Mouse (Mus musculus) right cerebral cortex, postnatal 25 days (tissue): Measurements from ENCODE around the gene Ccdc96.

Experiments
- DNase-seq: peaks from one replicate; pipeline ENCODE4 v3.0.0; 2022

Ccdc96 gene

GRCm38 (mm10) chr5:36484171-36484990, at the start of gene Ccdc96, which contains the start of gene Tada2b:
Gene Ccdc96, plus strand, starts transcription at chr5:36484588.
Gene Tada2b, minus strand, starts transcription at chr5:36484285.
- peak; percentile 99 for DNase-seq

DNA sequence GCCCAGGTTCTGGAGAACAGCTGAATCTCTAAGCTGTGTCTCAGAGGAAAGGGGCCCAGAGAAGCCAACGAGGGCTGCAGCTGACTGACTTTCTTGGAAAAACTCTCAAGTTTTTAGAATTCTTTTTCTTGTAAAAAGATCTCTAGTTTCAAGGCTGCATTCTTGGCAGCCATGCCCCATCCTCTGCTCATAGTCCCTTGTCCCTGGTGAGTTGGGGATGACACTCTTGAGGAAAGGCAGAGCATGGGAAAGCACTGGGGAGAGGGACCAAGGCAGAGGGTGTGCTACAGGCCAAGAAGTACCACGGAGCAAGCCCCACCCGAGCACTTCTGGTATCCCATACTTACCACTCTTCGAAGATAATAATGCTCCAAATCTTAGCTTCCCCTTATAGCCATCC, 47.5 kb upstream of the Ccdc96 start:
- DNase-seq, result no peak

DNA sequence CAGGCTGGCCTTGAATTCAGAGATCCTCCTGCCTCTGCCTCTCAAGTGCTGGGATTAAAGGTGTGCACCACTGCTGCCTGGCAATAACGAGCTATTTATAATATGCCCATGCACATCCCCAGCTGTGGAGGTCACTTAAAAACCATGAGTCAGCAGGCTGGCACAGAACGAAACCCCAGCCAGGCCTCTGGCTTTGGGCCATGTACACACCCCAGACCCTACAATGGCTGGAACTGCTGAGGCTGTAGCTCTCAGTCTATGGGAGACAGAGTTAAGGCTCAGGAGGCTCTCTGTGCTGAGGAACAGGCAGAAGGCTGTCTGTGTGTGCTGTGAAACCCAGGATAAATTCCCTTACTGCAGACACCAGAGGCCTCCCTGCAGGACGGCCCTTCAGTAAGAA, 43.6 kb upstream of the Ccdc96 start:
- no peak for DNase-seq

DNA sequence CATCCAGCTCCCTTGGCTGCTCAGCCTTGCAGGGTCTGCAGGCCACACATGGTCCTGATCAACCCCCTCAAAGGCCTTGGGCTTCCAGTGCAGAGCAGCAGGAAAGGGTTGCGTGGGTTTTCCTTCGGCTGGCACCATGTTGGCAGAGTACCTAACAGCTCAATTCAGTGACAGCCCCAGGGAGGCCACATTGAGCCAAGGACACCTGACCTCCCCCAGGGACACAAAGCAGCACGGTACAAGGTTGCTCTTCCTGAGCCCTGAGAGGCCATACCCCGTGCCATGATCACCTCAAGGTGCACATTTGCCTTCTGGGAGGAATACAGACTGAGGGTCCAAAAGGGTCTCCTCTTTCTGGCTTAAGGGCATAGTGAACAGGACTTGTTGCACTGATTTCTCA, 39.8 kb upstream of the Ccdc96 start:
- no peak for DNase-seq

DNA sequence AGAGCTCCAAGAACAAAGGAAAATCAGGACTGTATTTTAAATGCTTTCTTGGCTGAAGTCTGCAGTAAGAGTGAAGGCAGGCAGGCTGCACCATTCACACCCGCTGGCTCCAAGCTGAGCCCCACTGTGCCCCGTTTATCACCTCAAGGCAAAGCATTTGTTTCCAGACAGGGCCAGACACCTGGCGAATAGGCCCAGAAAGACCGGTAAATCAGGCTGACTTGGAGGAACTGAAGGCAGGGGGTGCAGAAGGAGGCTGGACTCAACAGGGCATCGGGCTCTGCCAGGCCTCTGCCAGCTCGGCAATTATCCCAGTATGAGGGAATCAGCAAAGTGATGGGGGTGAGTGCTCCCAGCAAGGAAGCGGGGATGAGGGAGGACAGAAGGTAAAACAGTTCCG, 39.4 kb upstream of the Ccdc96 start:
- no peak for DNase-seq

- no peak for DNase-seq
Observed at GRCm38 (mm10) chr5:36446166-36446890, 38.1 kb upstream of the Ccdc96 start.

DNA sequence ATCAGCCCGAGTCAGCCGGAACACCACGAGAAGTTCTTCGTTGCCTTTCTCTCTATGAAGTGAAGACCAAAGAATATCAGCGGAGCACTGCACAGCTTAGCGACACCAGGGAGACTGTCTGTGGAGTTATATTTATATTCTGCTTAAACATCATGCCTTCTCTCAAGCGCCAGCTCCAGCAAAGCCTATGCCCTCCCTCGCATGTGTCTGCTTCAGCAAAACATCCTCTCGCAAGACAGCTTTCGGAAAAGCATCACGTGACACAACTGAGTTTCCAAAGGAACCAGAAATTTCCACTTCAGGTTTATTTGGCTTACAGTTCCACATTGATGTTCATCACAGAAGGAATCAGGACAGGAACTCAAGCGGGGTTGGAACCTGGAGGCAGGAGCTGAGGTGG, 36.5 kb upstream of the Ccdc96 start:
- no peak for DNase-seq

DNA sequence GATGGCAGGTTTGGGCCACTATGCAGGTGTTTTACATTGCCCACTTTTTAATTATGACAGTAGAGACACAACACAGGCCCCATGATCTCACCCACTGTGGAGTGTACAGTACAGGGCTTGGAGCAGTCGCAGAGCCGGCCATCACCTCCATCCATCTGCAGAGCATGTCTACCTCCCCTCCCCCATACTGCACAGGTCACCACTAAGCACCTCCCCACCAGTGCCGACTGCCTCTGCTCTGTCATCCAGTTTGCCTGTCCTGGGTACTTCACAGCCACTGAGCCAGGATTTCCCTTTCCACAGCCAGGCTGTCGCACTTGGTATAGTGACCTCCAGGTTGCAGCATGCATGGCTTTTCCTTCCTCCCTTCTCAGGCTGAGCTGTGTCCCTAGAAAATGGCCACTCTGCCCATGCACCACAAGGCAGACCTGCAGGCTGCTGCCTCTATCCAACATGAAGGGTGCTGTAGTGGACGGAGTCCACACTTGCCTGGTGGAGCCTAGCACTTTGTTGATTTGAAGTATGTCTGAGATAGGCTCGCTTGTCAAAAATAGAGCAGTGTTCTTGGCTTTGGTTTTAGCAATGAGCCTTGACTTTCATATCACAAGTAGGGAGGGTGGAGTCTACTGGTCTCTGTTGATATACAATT, 34.6 kb upstream of the Ccdc96 start:
- no peak for DNase-seq

GRCm38 (mm10) chr5:36451119-36451518, 33.3 kb upstream of the Ccdc96 start:
- no peak for DNase-seq

- DNase-seq, result no peak
Observed at GRCm38 (mm10) chr5:36451872-36452389, 32.5 kb upstream of the Ccdc96 start.

GRCm38 (mm10) chr5:36452821-36453220, 31.6 kb upstream of the Ccdc96 start:
- no peak for DNase-seq

- DNase-seq, result no peak
Observed at GRCm38 (mm10) chr5:36457706-36458105, 26.7 kb upstream of the Ccdc96 start.

DNA sequence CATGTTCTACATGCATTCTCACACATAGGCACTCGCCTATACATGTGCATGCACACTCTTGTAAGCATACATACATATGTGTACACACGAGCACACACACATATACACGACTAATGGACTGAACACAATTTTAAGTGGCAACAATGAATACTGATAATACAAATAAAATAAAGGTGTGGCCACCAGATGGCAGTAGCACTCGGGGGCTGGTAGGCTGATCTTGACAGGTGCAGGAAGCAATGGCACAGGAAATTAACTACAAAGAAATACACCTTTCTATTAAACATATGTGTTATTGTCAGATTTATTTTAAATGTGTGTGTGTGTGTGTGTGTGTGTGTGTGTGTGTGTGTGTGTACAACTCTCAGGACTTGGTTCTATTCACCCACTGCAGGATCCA, 25.5 kb upstream of the Ccdc96 start:
- DNase-seq, result no peak

DNA sequence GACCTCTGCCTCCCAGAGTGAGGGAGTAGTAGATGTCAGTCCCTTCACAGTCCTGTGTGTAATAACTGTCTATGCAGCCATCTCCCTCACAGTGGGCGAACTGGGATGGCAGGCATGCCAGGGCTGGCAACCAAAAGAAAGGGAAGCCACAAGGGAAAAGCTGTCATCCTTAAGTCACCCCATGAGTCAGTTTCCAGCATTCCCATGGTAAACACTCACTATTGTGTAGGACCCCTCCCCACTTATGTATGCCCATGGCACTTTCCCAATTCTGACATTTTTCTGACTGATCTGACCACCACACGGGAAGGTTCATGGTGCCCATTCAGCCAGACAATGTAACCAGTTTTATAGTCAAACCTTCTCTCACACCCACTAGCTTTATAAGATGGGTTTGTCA, 23.7 kb upstream of the Ccdc96 start:
- DNase-seq, result no peak

DNA sequence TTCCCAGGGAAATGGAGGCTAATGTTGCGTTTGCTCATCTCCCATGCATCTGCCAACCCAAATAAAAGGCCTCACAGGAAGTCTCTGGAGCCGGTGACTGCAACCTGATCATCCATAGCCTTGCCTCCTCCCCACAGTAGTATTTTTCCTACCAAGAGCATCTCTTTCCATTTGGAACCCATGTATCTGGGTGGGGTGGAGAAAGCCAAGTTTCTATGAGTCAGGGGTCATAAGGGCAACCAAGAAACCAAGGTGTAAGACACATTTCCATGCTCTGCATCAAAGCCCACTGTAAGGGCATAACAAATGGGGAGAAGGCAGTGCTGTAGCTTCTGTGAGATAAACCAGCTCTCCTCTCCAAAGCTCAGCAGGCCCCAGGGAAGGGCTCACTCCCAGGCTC, 23.2 kb upstream of the Ccdc96 start:
- DNase-seq, result no peak

GRCm38 (mm10) chr5:36462810-36463209, 21.6 kb upstream of the Ccdc96 start:
- peak; percentile 60 for DNase-seq

- DNase-seq, result no peak
Observed at GRCm38 (mm10) chr5:36463391-36463790, 21.0 kb upstream of the Ccdc96 start.

DNA sequence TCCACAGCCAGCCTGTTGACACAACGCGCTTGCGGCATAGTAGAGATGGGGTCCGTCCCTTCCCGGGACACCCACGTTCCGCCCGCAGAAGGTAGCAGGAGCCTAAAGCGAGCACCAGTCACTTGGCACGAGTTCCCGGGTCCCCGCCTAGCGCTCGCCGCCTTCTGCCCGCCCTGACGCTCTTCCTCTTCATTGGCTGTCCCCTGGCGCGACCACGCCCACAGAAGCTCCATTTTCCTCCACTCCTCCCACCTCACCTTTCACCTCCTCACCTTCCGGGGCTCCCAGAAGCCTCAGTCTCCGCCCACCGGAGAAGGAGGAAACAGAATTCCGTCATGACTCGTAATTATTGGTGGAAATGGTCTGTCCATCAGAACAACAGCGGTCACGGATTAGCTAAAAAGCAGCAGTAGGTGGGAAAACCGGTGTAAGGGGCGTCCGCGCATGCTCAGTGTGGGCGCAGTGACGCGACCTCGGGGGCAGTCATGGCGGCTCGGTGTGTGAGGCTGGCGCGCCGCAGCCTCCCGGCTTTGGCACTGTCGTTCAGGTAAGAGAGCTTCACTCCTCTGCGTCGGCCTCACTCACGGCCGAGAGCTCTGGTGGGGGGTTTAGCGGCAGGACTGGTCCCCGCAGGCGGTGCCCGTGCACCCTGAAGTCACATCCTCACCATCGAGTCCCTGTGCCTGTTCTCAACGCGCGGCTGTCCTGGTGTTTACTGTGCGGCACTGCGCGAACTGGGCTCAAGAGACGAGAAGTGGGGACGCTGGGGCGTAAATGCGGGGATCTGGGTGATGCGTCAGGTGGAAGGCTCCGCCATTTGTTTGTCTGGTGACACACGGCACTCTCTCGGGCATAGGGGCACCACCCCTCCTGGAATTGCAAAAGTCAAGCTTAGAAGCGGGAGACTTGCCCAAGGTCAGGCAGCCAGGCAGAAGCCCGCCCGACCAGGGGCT, 19.4 kb upstream of the Ccdc96 start, which contains the start of gene Grpel1:
Grpel1 (plus strand) TSS at position 290 of the 953 bp plus-strand sequence.
- DNase-seq, result peak; percentile 97

- no peak for DNase-seq
Observed at GRCm38 (mm10) chr5:36465889-36466288, 18.5 kb upstream of the Ccdc96 start.

DNA sequence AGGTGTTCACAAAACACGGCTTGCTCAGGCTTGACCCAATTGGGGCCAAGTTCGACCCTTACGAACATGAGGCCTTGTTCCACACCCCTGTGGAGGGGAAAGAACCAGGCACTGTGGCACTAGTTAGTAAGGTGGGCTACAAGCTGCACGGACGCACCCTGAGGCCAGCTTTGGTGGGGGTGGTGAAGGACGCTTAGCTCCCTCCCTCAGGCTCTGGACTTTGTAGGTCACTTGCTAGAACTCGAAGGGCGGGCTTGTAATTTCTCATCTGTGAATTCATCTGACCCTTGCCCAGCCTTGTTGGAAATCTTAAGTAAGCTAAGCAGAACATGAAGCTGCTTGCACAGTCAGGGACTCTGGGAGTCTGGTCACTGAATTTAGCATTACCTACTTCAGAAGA, 13.2 kb upstream of the Ccdc96 start:
- DNase-seq, result no peak

GRCm38 (mm10) chr5:36472876-36473655, 11.3 kb upstream of the Ccdc96 start:
- DNase-seq, result no peak
